Mouse (Mus musculus) T-cell, adult 66 days (primary cell): Measurements from ENCODE around the gene Chchd4. TPM values are rescaled to one million over a fixed set of nuclear protein-coding genes. Genes with fewer than 3 reads are reported as not detected.

Experiments used
- total RNA-seq, 2 experiments: library from RNA; stranded (reverse); gene quantifications; 3 replicates in 1 of 2; 4 replicates in 1 of 2; pipeline ENCODE4 v1.2.4; 2023

The Chchd4 gene
- total RNA-seq = 1 to 10 TPM; 7.1 to 7.6 TPM

DNA sequence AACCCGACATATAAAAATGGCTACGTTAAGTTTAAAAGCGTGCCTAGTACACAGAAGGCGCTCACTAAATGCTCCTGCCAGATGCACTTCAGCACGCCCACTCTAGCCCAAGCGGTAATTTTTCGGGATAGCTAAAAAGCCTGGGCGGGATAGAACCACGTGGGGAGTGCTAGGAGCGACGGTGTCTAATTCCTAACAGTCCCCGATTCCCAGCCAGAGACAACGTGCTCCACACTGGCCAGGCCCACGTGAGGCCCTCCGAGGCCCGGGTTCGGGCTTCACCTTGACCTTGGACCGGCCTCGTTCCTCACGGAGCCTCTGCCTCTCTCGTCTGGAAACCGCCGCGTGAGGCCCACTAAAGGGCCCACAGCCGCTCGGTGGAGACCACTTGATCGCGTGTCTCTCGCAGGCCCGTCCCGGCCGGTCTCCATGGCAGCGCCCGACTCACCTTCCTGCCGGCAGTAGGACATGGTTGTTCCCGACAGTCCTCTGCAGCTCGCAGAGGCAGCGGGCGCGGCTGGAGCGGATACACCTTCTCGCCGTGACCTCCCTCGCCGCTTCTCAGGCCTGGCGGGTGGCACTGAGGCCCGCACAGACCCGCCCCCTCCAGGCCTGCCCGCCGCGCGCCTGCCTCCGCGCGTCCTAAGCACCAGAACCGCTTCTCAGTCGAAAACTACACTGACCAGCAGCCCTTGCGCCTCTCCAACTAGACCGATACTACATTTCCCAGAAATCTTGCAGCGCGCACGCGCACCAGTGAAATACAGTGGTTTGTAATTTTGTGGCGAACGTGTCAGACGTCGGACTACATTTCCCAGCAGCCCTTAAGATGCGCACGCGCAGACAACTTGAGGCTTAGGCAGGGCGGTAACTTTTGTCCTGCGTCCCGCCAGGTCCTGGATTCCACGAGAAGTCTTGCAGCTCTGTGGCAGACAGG lies at the start of gene Chchd4, which contains the start of gene Tmem43:
Chchd4 (minus strand) TSS at position 679 of the 937 bp plus-strand sequence.
Tmem43 (plus strand) TSS at position 836 of the 937 bp plus-strand sequence.

DNA sequence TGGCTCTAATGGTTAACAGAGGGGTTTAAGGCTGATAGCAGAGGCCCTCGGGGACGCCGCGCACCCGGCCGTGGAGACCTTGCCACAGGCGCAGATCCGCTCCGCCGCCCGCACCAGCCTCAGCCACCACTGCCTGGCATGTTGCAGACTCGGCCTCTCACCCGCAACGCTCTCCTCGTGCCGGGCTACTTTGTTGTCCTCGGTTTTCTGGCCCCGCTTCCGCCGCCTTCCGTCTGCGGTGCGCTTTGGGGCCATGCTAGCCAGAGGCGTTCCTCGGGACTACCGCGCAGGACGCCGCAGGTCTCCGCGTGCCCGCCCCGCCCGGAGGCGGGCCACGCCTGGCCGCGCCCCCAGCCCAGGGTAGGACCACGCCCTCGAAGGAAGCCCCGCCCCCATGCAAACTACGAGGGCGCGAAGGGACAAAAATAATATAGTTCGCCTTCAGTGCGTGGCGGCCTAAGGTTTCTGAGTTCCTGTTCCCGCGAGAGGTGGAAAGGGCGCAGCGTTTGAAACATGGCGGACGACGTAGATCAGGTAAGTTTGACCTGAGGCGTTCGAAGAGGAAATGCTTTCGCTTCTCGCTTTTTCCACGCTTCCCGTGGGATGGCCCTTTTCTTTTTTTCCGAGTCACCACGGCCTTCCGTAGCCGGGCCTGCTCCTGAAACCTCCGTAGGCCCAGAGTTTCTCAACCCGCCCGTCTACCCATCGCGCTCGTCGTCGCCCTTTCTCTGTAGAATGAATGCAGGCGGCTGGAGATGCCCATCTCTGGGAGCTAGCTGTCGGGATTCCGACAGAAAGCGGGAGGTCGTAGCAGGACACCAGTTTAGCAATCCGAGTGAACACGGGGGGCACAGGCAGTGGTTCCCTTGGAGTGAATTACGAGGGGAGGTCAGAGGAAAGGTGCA lies 42.5 kb upstream of the Chchd4 start, which contains the start of the genes Xpc and Lsm3:
Xpc (minus strand) TSS at position 344 of the 905 bp plus-strand sequence.
Lsm3 (plus strand) TSS at position 384 of the 905 bp plus-strand sequence.

Other genes with a start within 250 kb of the Chchd4 start
- not detected for gene Wnt7a, start 62.2 kb downstream of the Chchd4 start, total RNA-seq
- gene Tmem43, start 157 bp upstream of the Chchd4 start, total RNA-seq = 10 to 100 TPM; 45.5 to 51.3 TPM
- 10 to 100 TPM; 25.7 to 27.6 TPM for gene Xpc, start 42.3 kb upstream of the Chchd4 start, total RNA-seq
- gene Lsm3, start 42.4 kb upstream of the Chchd4 start, total RNA-seq = 10 to 100 TPM; 72.4 to 80.1 TPM
- gene Slc6a6, start 210.5 kb upstream of the Chchd4 start, total RNA-seq = 100 to 1,000 TPM; 113 to 115 TPM